Comparison of ENCODE assay signal across 27 mouse cellular contexts in the genomic region with DNA sequence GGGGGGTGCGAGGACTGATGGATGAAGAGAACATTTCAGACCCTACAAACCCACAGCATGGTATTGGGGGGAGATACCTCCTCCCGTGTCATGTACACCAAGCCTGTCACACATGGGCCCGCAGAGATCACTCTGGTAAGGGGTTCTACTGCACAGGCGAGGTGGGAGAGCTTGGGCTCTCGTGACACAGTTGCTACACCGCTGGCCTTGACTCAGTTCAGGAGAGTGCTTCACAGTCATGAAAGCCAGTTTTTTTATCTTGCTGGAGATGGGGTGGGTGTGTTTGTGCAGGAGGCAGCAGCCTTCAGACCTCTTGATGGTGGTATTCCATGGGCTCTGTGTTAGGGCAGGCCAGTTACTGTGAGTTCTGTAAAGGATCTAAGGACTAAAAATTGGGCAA. TPM values are rescaled to one million over a fixed set of nuclear protein-coding genes. Genes with fewer than 3 reads are reported as not detected.
"Had no signal": no experiment of that assay in that cellular context is flagged by ENCODE, and none has a peak within 500 bp of the region (broad histone marks: within the 10 kb centered on the region; RNA-seq: fewer than 3 reads in every experiment).

No protein-coding gene starts in this region.

- ATAC-seq: forebrain, embryonic 13.5 days; forebrain, embryonic 14.5 days; forebrain, embryonic 15.5 days; forebrain, embryonic 16.5 days; forebrain, postnatal 0 days had no signal

- H3K27ac ChIP-seq: embryonic facial prominence, embryonic 10.5 days; embryonic facial prominence, embryonic 12.5 days; embryonic facial prominence, embryonic 13.5 days; embryonic facial prominence, embryonic 15.5 days; forebrain, embryonic 10.5 days; forebrain, embryonic 12.5 days; forebrain, embryonic 13.5 days; forebrain, embryonic 15.5 days; gastrocnemius, adult 2 months; heart, adult 2 months had no signal

- H3K9me3 ChIP-seq: embryonic facial prominence, embryonic 10.5 days; embryonic facial prominence, embryonic 12.5 days; embryonic facial prominence, embryonic 13.5 days; embryonic facial prominence, embryonic 15.5 days; forebrain, embryonic 10.5 days; forebrain, embryonic 12.5 days; forebrain, embryonic 13.5 days; forebrain, embryonic 15.5 days had no signal

- DNase-seq: cerebellum, adult 9-10 months; cerebellum, adult 9-11 months; cerebellum, postnatal 10 days; cerebellum, postnatal 14 days; cerebellum, postnatal 25 days; cerebellum, postnatal 36 days; embryo, embryonic 11 days; forebrain, postnatal 0 days; gastrocnemius, adult 2 months; gastrocnemius, postnatal 10 days; gastrocnemius, postnatal 14 days; gastrocnemius, postnatal 25 days; gastrocnemius, postnatal 36 days; heart, adult 18-20 months had no signal

- H3K4me3 ChIP-seq: embryonic facial prominence, embryonic 10.5 days; embryonic facial prominence, embryonic 12.5 days; embryonic facial prominence, embryonic 13.5 days; embryonic facial prominence, embryonic 15.5 days; erythroblast, embryonic 14.5 days; forebrain, embryonic 10.5 days; forebrain, embryonic 12.5 days; forebrain, embryonic 13.5 days; forebrain, embryonic 15.5 days; gastrocnemius, adult 2 months; heart, adult 2 months had no signal

- H3K9ac ChIP-seq: embryonic facial prominence, embryonic 12.5 days; embryonic facial prominence, embryonic 13.5 days; embryonic facial prominence, embryonic 15.5 days; forebrain, embryonic 12.5 days; forebrain, embryonic 13.5 days; forebrain, embryonic 15.5 days; forebrain, postnatal 0 days had no signal

- H3K4me1 ChIP-seq: embryonic facial prominence, embryonic 12.5 days; forebrain, embryonic 12.5 days; forebrain, embryonic 13.5 days; forebrain, embryonic 15.5 days had no signal

- H3K27me3 ChIP-seq: embryonic facial prominence, embryonic 12.5 days; embryonic facial prominence, embryonic 13.5 days; embryonic facial prominence, embryonic 15.5 days; forebrain, embryonic 12.5 days; forebrain, embryonic 13.5 days; forebrain, embryonic 15.5 days had no signal

- H3K36me3 ChIP-seq: embryonic facial prominence, embryonic 10.5 days; embryonic facial prominence, embryonic 12.5 days; embryonic facial prominence, embryonic 13.5 days; embryonic facial prominence, embryonic 15.5 days; forebrain, embryonic 10.5 days; forebrain, embryonic 12.5 days; forebrain, embryonic 15.5 days had no signal

- H3K4me2 ChIP-seq: embryonic facial prominence, embryonic 12.5 days; embryonic facial prominence, embryonic 13.5 days; embryonic facial prominence, embryonic 15.5 days; forebrain, embryonic 12.5 days; forebrain, embryonic 13.5 days; forebrain, embryonic 15.5 days had no signal

RNA-seq across cellular contexts. Expression of a gene that starts 13.1 kb away (rescaled TPM):
- total RNA-seq: common myeloid progenitor, adult 5-6 weeks had no signal
